Mouse (Mus musculus): ENCODE measurements around the gene Antxrl. TPM values are rescaled to one million over a fixed set of nuclear protein-coding genes. Genes with fewer than 3 reads are reported as not detected.

The Antxrl gene
- not detected in 2 replicates for polyA plus RNA-seq (2015; fragmentation: Nextera tagmentation; extraction: Ambion mirVana)

- Histone ChIP-seq H3K36me3 (no peaks in the 10 kb centered on the region), H3K27me3 (no peaks in the 10 kb centered on the region), H3K9ac (no peak within 1 kb of the TSS), H3K9me3 (no peaks in the 10 kb centered on the region), H3K4me3 (no peak within 1 kb of the TSS), H3K27ac (no peak within 1 kb of the TSS), H3K4me2 (no peak within 1 kb of the TSS), H3K4me1 (peaks cover 7% of the 10 kb centered on the region; the same call in 1 of the 2 replicates)
- 91% methylated on average over 6 of the region's 6 CpGs for whole genome bisulfite sequencing
- ATAC-seq (ENCODE audit: insufficient number of reproducible peaks, insufficient read depth, low FRiP score, low TSS enrichment, low read depth) = no peak
Observed at GRCm38 (mm10) chr14:34052516-34052915, at the start of gene Antxrl. Gene Antxrl (plus strand): TSS chr14:34052707.

GRCm38 (mm10) chr14:34015063-34015462 lies 37.4 kb upstream of the Antxrl start, which contains the start of gene Gm30083:
Gene Gm30083 (minus strand): TSS chr14:34015182.
- Histone ChIP-seq H3K4me3 (no peak within 1 kb of the TSS), H3K9ac (no peak within 1 kb of the TSS), H3K27ac (no peak within 1 kb of the TSS), H3K9me3 (no peaks in the 10 kb centered on the region), H3K4me2 (no peak within 1 kb of the TSS), H3K4me1 (no peaks in the 10 kb centered on the region), H3K27me3 (no peaks in the 10 kb centered on the region), H3K36me3 (no peaks in the 10 kb centered on the region)
- WGBS = 86% methylated on average over 3 of the region's 3 CpGs
- ATAC-seq (ENCODE audit: insufficient number of reproducible peaks, insufficient read depth, low FRiP score, low TSS enrichment, low read depth) = no peak

- no peak within 1 kb of the TSS for H3K9ac ChIP-seq
- H3K4me2 ChIP-seq = no peak within 1 kb of the TSS
- H3K36me3 ChIP-seq = no peaks in the 10 kb centered on the region
- no peak for ATAC-seq (ENCODE audit: insufficient number of reproducible peaks, insufficient read depth, low FRiP score, low TSS enrichment, low read depth)
- no peak within 1 kb of the TSS for H3K27ac ChIP-seq
- no peaks in the 10 kb centered on the region for H3K4me1 ChIP-seq
- no peak within 1 kb of the TSS for H3K4me3 ChIP-seq
- H3K27me3 ChIP-seq = no peaks in the 10 kb centered on the region
- 92% methylated on average over 4 of the region's 4 CpGs for WGBS
- H3K9me3 ChIP-seq = no peaks in the 10 kb centered on the region
Observed at GRCm38 (mm10) chr14:34016381-34016780, 36.1 kb upstream of the Antxrl start, which contains the start of gene Gm5460. Gene Gm5460 (plus strand): TSS chr14:34016758.

GRCm38 (mm10) chr14:34016938-34017337 lies 35.6 kb upstream of the Antxrl start:
- no peaks in the 10 kb centered on the region for H3K27me3 ChIP-seq
- H3K9me3 ChIP-seq = no peaks in the 10 kb centered on the region
- ATAC-seq (ENCODE audit: insufficient number of reproducible peaks, insufficient read depth, low FRiP score, low TSS enrichment, low read depth) = no peak
- WGBS = 84% methylated on average over 2 of the region's 2 CpGs
- no peaks in the 10 kb centered on the region for H3K36me3 ChIP-seq
- no peak overlapping the region for H3K27ac ChIP-seq
- no peak overlapping the region for H3K9ac ChIP-seq
- H3K4me1 ChIP-seq = no peaks in the 10 kb centered on the region
- no peak overlapping the region for H3K4me2 ChIP-seq
- no peak overlapping the region for H3K4me3 ChIP-seq

GRCm38 (mm10) chr14:34026710-34027109 lies 25.8 kb upstream of the Antxrl start:
- H3K27me3 ChIP-seq = no peaks in the 10 kb centered on the region
- H3K4me1 ChIP-seq = no peaks in the 10 kb centered on the region
- no peaks in the 10 kb centered on the region for H3K36me3 ChIP-seq
- H3K9me3 ChIP-seq = 0 out of 2 replicates have a peak, but pooled peaks cover 5% of the 10 kb centered on the region
- H3K27ac ChIP-seq = no peak overlapping the region
- WGBS = 60% methylated on average over 2 of the region's 2 CpGs
- ATAC-seq (ENCODE audit: insufficient number of reproducible peaks, insufficient read depth, low FRiP score, low TSS enrichment, low read depth) = no peak
- no peak overlapping the region for H3K9ac ChIP-seq
- no peak overlapping the region for H3K4me2 ChIP-seq
- H3K4me3 ChIP-seq = no peak overlapping the region

- H3K9me3 ChIP-seq = no peaks in the 10 kb centered on the region
- no peaks in the 10 kb centered on the region for H3K27me3 ChIP-seq
- no peaks in the 10 kb centered on the region for H3K4me1 ChIP-seq
- ATAC-seq (ENCODE audit: insufficient number of reproducible peaks, insufficient read depth, low FRiP score, low TSS enrichment, low read depth) = no peak
- no peak overlapping the region for H3K27ac ChIP-seq
- WGBS = 85% methylated on average over 8 of the region's 8 CpGs
- H3K4me3 ChIP-seq = no peak overlapping the region
- no peak overlapping the region for H3K9ac ChIP-seq
- H3K36me3 ChIP-seq = no peaks in the 10 kb centered on the region
- H3K4me2 ChIP-seq = no peak overlapping the region
Observed at GRCm38 (mm10) chr14:34033841-34034610, 18.5 kb upstream of the Antxrl start.

- Histone ChIP-seq H3K4me2 (no peak overlapping the region), H3K27me3 (no peaks in the 10 kb centered on the region), H3K9me3 (no peaks in the 10 kb centered on the region), H3K27ac (no peak overlapping the region), H3K36me3 (no peaks in the 10 kb centered on the region), H3K4me3 (no peak overlapping the region), H3K4me1 (no peaks in the 10 kb centered on the region), H3K9ac (no peak overlapping the region)
- 78% methylated on average over 4 of the region's 4 CpGs for WGBS
- no peak for ATAC-seq (ENCODE audit: insufficient number of reproducible peaks, insufficient read depth, low FRiP score, low TSS enrichment, low read depth)
Observed at GRCm38 (mm10) chr14:34041241-34041640, 11.3 kb upstream of the Antxrl start.

- Histone ChIP-seq H3K27me3 (no peaks in the 10 kb centered on the region), H3K4me1 (no peaks in the 10 kb centered on the region), H3K4me3 (no peak overlapping the region), H3K9me3 (no peaks in the 10 kb centered on the region), H3K36me3 (no peaks in the 10 kb centered on the region), H3K9ac (no peak overlapping the region), H3K4me2 (no peak overlapping the region), H3K27ac (no peak overlapping the region)
- WGBS = 60% methylated on average over 3 of the region's 3 CpGs
- ATAC-seq (ENCODE audit: insufficient number of reproducible peaks, insufficient read depth, low FRiP score, low TSS enrichment, low read depth) = no peak
Observed at GRCm38 (mm10) chr14:34043341-34043740, 9.2 kb upstream of the Antxrl start.

- Histone ChIP-seq H3K4me2 (no peak overlapping the region), H3K27ac (no peak overlapping the region), H3K9ac (no peak overlapping the region), H3K27me3 (no peaks in the 10 kb centered on the region), H3K36me3 (no peaks in the 10 kb centered on the region), H3K4me1 (peaks cover 7% of the 10 kb centered on the region; the same call in 1 of the 2 replicates), H3K9me3 (no peaks in the 10 kb centered on the region), H3K4me3 (no peak overlapping the region)
- 0 out of 2 replicates have a peak, but pooled peaks have one; percentile 6 for ATAC-seq (ENCODE audit: insufficient number of reproducible peaks, insufficient read depth, low FRiP score, low TSS enrichment, low read depth)
- 61% methylated on average over 5 of the region's 5 CpGs for WGBS
Observed at GRCm38 (mm10) chr14:34050101-34050779, 2.3 kb upstream of the Antxrl start.

- H3K9me3 ChIP-seq = no peaks in the 10 kb centered on the region
- no peak overlapping the region for H3K4me2 ChIP-seq
- WGBS = 49% methylated on average over 6 of the region's 6 CpGs
- no peak overlapping the region for H3K27ac ChIP-seq
- no peak overlapping the region for H3K9ac ChIP-seq
- no peak overlapping the region for H3K4me3 ChIP-seq
- no peak for ATAC-seq (ENCODE audit: insufficient number of reproducible peaks, insufficient read depth, low FRiP score, low TSS enrichment, low read depth)
- no peaks in the 10 kb centered on the region for H3K27me3 ChIP-seq
- no peaks in the 10 kb centered on the region for H3K4me1 ChIP-seq
- no peaks in the 10 kb centered on the region for H3K36me3 ChIP-seq
Observed at GRCm38 (mm10) chr14:34071665-34072064, 19.2 kb downstream of the Antxrl start.

- H3K27me3 ChIP-seq = no peaks in the 10 kb centered on the region
- no peak overlapping the region for H3K4me2 ChIP-seq
- no peak overlapping the region for H3K4me3 ChIP-seq
- H3K4me1 ChIP-seq = 0 out of 2 replicates have a peak, but pooled peaks cover under 1% of the 10 kb centered on the region
- H3K9ac ChIP-seq = no peak overlapping the region
- no peak overlapping the region for H3K27ac ChIP-seq
- no peaks in the 10 kb centered on the region for H3K9me3 ChIP-seq
- ATAC-seq (ENCODE audit: insufficient number of reproducible peaks, insufficient read depth, low FRiP score, low TSS enrichment, low read depth) = no peak
- no peaks in the 10 kb centered on the region for H3K36me3 ChIP-seq
- 20% methylated on average over 4 of the region's 4 CpGs for WGBS
Observed at GRCm38 (mm10) chr14:34075346-34075745, 22.8 kb downstream of the Antxrl start.

- Histone ChIP-seq H3K4me1 (peaks cover 4% of the 10 kb centered on the region; the same call in 1 of the 2 replicates), H3K4me3 (no peak overlapping the region), H3K36me3 (no peaks in the 10 kb centered on the region), H3K27me3 (no peaks in the 10 kb centered on the region), H3K27ac (no peak overlapping the region), H3K9me3 (no peaks in the 10 kb centered on the region), H3K9ac (no peak overlapping the region), H3K4me2 (no peak overlapping the region)
- ATAC-seq (ENCODE audit: insufficient number of reproducible peaks, insufficient read depth, low FRiP score, low TSS enrichment, low read depth) = no peak
- WGBS = 50% methylated on average over 5 of the region's 5 CpGs
Observed at GRCm38 (mm10) chr14:34077222-34077621, 24.7 kb downstream of the Antxrl start.

All from embryonic facial prominence, embryonic 13.5 days (tissue).